Mouse (Mus musculus) stomach, postnatal 0 days (tissue): ENCODE data around the gene Tub. TPM values are rescaled to one million over a fixed set of nuclear protein-coding genes. Genes with fewer than 3 reads are reported as not detected.

Experiments
- ATAC-seq: fragments of 200-750 bp; cut with Nextera tagmentation; 2 replicates; pipeline ENCODE4 v1.8.0; 2017; ENCODE audit not compliant: low FRiP score, low TSS enrichment
- DNase-seq: peaks from one replicate; pipeline ENCODE4 v3.0.0-alpha.2; 2016; ENCODE audit warnings: low spot score
- H3K27ac ChIP-seq: fragments of 300-500 bp; sonication (generic); replicated peaks from 2 replicates; pipeline ENCODE4 v1.5.1; 2014; ENCODE audit warnings: mild to moderate bottlenecking, control low read depth
- H3K27me3 ChIP-seq: fragments of 300-500 bp; sonication (generic); 2 replicates; pipeline ENCODE4 v1.6.1; 2014; ENCODE audit warnings: low read length; ENCODE audit not compliant: control insufficient read depth, insufficient read depth
- H3K36me3 ChIP-seq: fragments of 300-500 bp; sonication (generic); 2 replicates; pipeline ENCODE4 v1.6.1; 2014; ENCODE audit warnings: low read length, mixed read lengths; ENCODE audit not compliant: control insufficient read depth, insufficient read depth
- H3K4me1 ChIP-seq: fragments of 300-500 bp; sonication (generic); replicated peaks from 2 replicates; pipeline ENCODE4 v1.6.1; 2014; ENCODE audit warnings: antibody characterized with exemption; ENCODE audit not compliant: control insufficient read depth, insufficient read depth
- H3K4me2 ChIP-seq: fragments of 300-500 bp; sonication (generic); replicated peaks from 2 replicates; pipeline ENCODE4 v1.6.1; 2014; ENCODE audit warnings: low read depth, mild to moderate bottlenecking, control low read depth, moderate library complexity
- H3K4me3 ChIP-seq: fragments of 300-500 bp; sonication (generic); 2 replicates; pipeline ENCODE4 v1.5.1; 2014; ENCODE audit warnings: low read depth, low read length, control low read depth
- H3K9ac ChIP-seq: fragments of 300-500 bp; sonication (generic); 2 replicates; pipeline ENCODE4 v1.6.1; 2014; ENCODE audit warnings: mild to moderate bottlenecking, low read length, control low read depth, mixed read lengths
- H3K9me3 ChIP-seq: fragments of 300-500 bp; sonication (generic); 2 replicates; pipeline ENCODE4 v1.6.1; 2016; ENCODE audit warnings: low read length; ENCODE audit not compliant: control insufficient read depth
- CTCF ChIP-seq: IDR thresholded peaks from 2 replicates; pipeline ENCODE4 v1.5.1; 2016; ENCODE audit warnings: antibody characterized with exemption, low read depth, mild to moderate bottlenecking, moderate library complexity
- EP300 ChIP-seq: optimal IDR thresholded peaks from 2 replicates; pipeline ENCODE3; 2016; ENCODE audit warnings: antibody characterized with exemption
- WGBS: fragments of 180-500 bp; shearing (Covaris S2); extraction: QIAGEN DNeasy Blood & Tissue Kit; methylation state at CpG from one replicate; pipeline ENCODE4 v1.1.7; 2014; 5-methylcytosine and 5-hydroxymethylcytosine counted together
- polyA plus RNA-seq: library from polyadenylated mRNA; unstranded; fragments of >200 nt; fragmentation: Nextera tagmentation; extraction: Ambion mirVana; gene quantifications from 2 replicates; pipeline ENCODE4 v1.2.1, GENCODE M21; 2015

Tub gene
- polyA plus RNA-seq, 1 experiment from 2014 or later = 0.90 TPM

GRCm38 (mm10) chr7:108965968-108966367 lies 15.8 kb downstream of the Tub start:
- WGBS = 12% methylated on average over 2 of the region's 2 CpGs
- ATAC-seq (0 out of 2 replicates have a peak, but pooled peaks have one; percentile 20), DNase-seq (no peak)
- H3K9ac ChIP-seq = no peak overlapping the region
- TF ChIP-seq EP300 (no peak), CTCF (peak; percentile 38)
- H3K4me1 ChIP-seq = no peaks in the 10 kb centered on the region
- H3K36me3 ChIP-seq = no peaks in the 10 kb centered on the region
- H3K9me3 ChIP-seq = no peaks in the 10 kb centered on the region
- no peak overlapping the region for H3K4me2 ChIP-seq
- H3K27me3 ChIP-seq = no peaks in the 10 kb centered on the region
- H3K4me3 ChIP-seq = no peak overlapping the region
- no peak overlapping the region for H3K27ac ChIP-seq

GRCm38 (mm10) chr7:108966742-108967362 lies 16.7 kb downstream of the Tub start:
- Histone ChIP-seq H3K4me3 (no peak overlapping the region), H3K4me1 (no peaks in the 10 kb centered on the region), H3K4me2 (no peak overlapping the region), H3K36me3 (no peaks in the 10 kb centered on the region), H3K9me3 (no peaks in the 10 kb centered on the region), H3K9ac (no peak overlapping the region), H3K27me3 (no peaks in the 10 kb centered on the region), H3K27ac (no peak overlapping the region)
- TF ChIP-seq CTCF (peak; percentile 87), EP300 (no peak)
- 29% methylated on average over 7 of the region's 7 CpGs for WGBS
- ATAC-seq (0 out of 2 replicates have a peak, but pooled peaks have one; percentile 38), DNase-seq (peak; percentile 48)

- H3K9me3 ChIP-seq = no peaks in the 10 kb centered on the region
- WGBS = 20% methylated on average over 6 of the region's 6 CpGs
- TF ChIP-seq CTCF (no peak), EP300 (no peak)
- H3K4me3 ChIP-seq = no peak overlapping the region
- ATAC-seq = no peak
- H3K27ac ChIP-seq = no peak overlapping the region
- no peaks in the 10 kb centered on the region for H3K4me1 ChIP-seq
- H3K4me2 ChIP-seq = no peak overlapping the region
- H3K27me3 ChIP-seq = no peaks in the 10 kb centered on the region
- no peak for DNase-seq
- no peak overlapping the region for H3K9ac ChIP-seq
- H3K36me3 ChIP-seq = no peaks in the 10 kb centered on the region
Measured at GRCm38 (mm10) chr7:108968201-108968600, 18.1 kb downstream of the Tub start.

- Histone ChIP-seq H3K4me2 (no peak overlapping the region), H3K27me3 (no peaks in the 10 kb centered on the region), H3K27ac (no peak overlapping the region), H3K9ac (no peak overlapping the region), H3K9me3 (no peaks in the 10 kb centered on the region), H3K4me1 (no peaks in the 10 kb centered on the region), H3K4me3 (no peak overlapping the region), H3K36me3 (no peaks in the 10 kb centered on the region)
- TF ChIP-seq EP300 = no peak
- no peak for TF ChIP-seq CTCF
- DNase-seq (no peak), ATAC-seq (peak; percentile 39; the same call in 1 of the 2 replicates)
- 60% methylated on average over 6 of the region's 6 CpGs for WGBS
Measured at GRCm38 (mm10) chr7:108972273-108972672, 22.1 kb downstream of the Tub start.

GRCm38 (mm10) chr7:108985934-108986708 lies 36.0 kb downstream of the Tub start:
- Histone ChIP-seq H3K4me2 (no peak overlapping the region), H3K9ac (no peak overlapping the region), H3K4me1 (no peaks in the 10 kb centered on the region), H3K27me3 (no peaks in the 10 kb centered on the region), H3K36me3 (no peaks in the 10 kb centered on the region), H3K27ac (no peak overlapping the region), H3K9me3 (no peaks in the 10 kb centered on the region), H3K4me3 (no peak overlapping the region)
- 61% methylated on average over 3 of the region's 3 CpGs for WGBS
- TF ChIP-seq CTCF = no peak
- TF ChIP-seq EP300 = no peak
- DNase-seq (no peak), ATAC-seq (no peak)

GRCm38 (mm10) chr7:108991207-108991606 lies 41.1 kb downstream of the Tub start:
- Histone ChIP-seq H3K9me3 (no peaks in the 10 kb centered on the region), H3K9ac (no peak overlapping the region), H3K27ac (no peak overlapping the region), H3K4me2 (no peak overlapping the region), H3K4me3 (no peak overlapping the region), H3K36me3 (no peaks in the 10 kb centered on the region), H3K4me1 (no peaks in the 10 kb centered on the region), H3K27me3 (no peaks in the 10 kb centered on the region)
- ATAC-seq = no peak
- DNase-seq = no peak
- 81% methylated on average over 9 of the region's 9 CpGs for WGBS
- TF ChIP-seq CTCF (no peak), EP300 (no peak)
